Mouse (Mus musculus): ENCODE data around the gene Gbp7. TPM values are rescaled to one million over a fixed set of nuclear protein-coding genes. Genes with fewer than 3 reads are reported as not detected.
"Not testable (repeated sequence)": the region's sequence is repeated elsewhere in the genome, so short reads cannot be mapped to it uniquely, and the experiment has no call there.

Gene Gbp7
- total and polyA plus RNA-seq, 3 experiments, result 2.5 to 16.4 (median 13.5) TPM

DNA sequence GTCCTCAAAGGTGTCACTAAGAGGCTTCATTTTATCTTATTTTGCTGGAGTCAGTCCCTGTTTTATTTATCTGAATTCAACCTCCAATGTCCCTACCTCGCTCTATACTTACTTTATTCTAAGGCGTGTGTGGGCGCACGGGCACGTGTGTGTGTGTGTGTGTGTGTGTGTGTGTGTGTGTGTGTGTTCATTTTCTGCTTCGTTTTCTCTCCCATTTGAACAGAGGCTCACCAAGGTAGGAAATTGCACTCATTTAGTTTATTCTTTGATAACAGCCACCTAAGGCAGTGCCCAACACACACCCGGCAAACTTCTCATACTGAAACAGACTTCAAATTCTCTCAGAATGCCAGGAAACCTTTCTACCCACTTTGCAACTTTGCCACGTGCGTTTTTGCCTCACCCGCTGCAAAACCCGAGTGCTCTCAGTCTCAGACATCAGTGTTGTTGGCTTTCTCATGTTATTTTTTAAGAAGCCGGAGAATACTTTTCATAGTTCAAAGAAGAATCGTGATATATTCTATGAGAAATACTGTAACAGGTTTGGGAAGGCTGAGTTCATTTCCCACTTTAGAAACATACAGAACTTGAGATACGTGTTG lies 31.0 kb downstream of the Gbp7 start:
- no peak for DNase-seq

- DNase-seq, result no peak
Observed at GRCm38 (mm10) chr3:142561666-142562065, 31.5 kb downstream of the Gbp7 start.

- DNase-seq, result not testable (repeated sequence)
Observed at GRCm38 (mm10) chr3:142567490-142567889, 37.3 kb downstream of the Gbp7 start.

DNA sequence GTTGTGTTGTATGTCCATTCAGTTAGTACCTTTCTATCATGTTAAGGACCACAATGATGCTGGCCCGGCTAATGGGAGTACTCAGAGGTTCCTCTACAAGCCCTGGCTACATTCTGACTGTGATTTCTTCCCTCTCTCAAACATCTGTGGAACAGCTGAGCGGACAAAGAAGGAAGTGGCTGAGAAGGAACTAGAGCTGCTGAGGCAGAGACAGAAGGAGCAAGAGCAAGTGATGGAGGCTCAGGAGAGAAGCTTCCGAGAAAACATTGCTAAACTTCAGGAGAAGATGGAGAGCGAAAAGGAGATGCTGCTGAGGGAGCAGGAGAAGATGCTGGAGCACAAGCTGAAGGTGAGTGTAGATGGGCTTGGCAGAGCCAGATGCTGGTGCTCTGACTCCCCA lies 40.6 kb downstream of the Gbp7 start:
- DNase-seq, result no peak

GRCm38 (mm10) chr3:142577108-142577507 lies 47.0 kb downstream of the Gbp7 start:
- no peak for DNase-seq

- no peak for DNase-seq
Observed at GRCm38 (mm10) chr3:142578342-142578741, 48.2 kb downstream of the Gbp7 start.

GRCm38 (mm10) chr3:142583067-142583466 lies 52.9 kb downstream of the Gbp7 start:
- DNase-seq, result no peak

- no peak for DNase-seq
Observed at GRCm38 (mm10) chr3:142587386-142587785, 57.2 kb downstream of the Gbp7 start.

DNA sequence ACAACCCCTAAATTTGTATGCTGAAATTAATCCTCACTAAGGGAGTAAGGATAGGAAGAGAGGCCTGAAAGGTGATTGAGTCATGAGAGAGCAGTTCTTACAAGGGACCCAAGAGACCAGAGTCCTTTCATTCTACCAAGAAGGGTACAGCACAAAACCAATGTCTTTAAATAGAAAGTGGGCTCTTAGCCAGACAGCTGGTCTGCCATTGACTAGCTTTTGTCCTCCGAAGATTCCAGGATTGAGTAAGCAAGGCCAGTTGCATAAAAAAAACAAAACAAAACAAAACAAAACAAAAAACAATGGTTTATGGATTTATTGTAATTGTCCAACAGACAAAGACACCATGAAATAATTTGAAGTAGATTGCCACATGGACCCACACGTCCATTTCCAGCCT lies 58.7 kb downstream of the Gbp7 start:
- DNase-seq, result no peak

DNA sequence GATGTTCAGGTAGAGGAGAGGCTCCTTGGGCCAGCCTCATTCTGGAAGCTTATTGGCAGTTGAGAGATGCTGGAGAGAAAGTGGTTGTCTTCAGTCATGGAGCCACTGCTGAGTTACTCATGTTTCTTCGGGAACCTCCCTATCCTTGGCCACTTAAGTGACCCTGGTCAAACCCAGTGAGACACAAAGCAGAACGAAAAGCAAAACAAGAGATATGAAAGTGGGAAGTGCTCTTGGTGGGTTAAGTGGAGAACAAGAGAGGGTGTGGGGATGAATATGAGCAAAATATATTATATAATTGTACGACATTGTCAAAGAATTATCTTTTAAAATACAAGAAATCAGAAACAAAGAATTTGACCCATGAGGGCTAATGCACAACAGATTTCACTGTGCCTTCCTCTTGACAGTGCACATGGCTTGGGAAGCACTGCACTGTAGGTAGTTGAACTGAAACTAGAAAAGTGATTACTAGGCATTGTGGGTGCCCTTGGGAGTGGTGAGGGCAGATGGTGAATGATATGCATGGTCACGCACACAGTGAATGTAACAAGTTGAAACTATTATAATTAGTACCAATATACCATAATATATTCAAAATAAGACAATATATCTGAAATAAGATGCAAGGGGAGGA lies 60.4 kb downstream of the Gbp7 start:
- DNase-seq, result no peak

GRCm38 (mm10) chr3:142594547-142594946 lies 64.4 kb downstream of the Gbp7 start, which contains the start of gene Gbp2b:
Gbp2b (plus strand) TSS chr3:142594847.
- DNase-seq, result no peak

DNA sequence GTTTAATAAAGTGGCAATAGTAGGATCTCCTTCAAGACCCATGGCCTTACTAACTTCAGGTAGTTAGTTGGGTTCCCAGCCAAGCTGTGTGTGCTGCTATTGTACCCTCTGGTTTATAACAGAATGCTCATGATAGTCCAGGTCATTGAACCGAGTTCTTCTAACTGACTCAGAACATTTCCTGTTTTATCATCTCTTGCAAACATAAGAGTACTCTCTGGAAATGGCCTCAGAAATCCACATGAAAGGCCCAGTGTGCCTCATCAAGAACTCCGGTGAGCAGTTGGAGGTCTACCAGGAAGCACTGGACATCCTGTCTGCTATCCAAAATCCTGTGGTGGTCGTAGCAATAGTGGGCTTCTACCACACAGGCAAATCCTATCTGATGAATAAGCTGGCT lies 67.8 kb downstream of the Gbp7 start:
- no peak for DNase-seq

Other genes with a start within 250 kb of the Gbp7 start
- 100 to 1,000 TPM in 1 of 2 experiments, 10 to 100 TPM in 1; 36.0 to 107 TPM for gene Pdlim5, start 134.6 kb upstream of the Gbp7 start, total RNA-seq (2021)
- 38.6 and 67.5 TPM in 2 replicates for gene Pdlim5, start 134.6 kb upstream of the Gbp7 start, polyA plus RNA-seq (2012; rRNA removed)
- 1 to 10 TPM; 3.0 to 6.5 TPM for gene Gbp5, start 36.4 kb upstream of the Gbp7 start, total RNA-seq (2021)
- gene Gbp5, start 36.4 kb upstream of the Gbp7 start, polyA plus RNA-seq (2012; rRNA removed), result 0.53 and 0.61 TPM in 2 replicates
- 10 to 100 TPM in 1 of 2 experiments, 1 to 10 TPM in 1; 10.0 to 10.7 TPM for gene Gbp3, start 29.7 kb downstream of the Gbp7 start, total RNA-seq (2021)
- gene Gbp3, start 29.7 kb downstream of the Gbp7 start, polyA plus RNA-seq (2012; rRNA removed), result 18.0 and 23.8 TPM in 2 replicates
- gene Gbp2b, start 64.5 kb downstream of the Gbp7 start, total RNA-seq (2021), result under 1 TPM; 0.29 to 0.62 TPM
- gene Gbp2b, start 64.5 kb downstream of the Gbp7 start, polyA plus RNA-seq (2012; rRNA removed), result 0.03 TPM in 1 of 2 replicates, not detected in the other
- gene Gbp2, start 90.3 kb downstream of the Gbp7 start, total RNA-seq (2021), result 10 to 100 TPM; 18.6 to 20.6 TPM
- gene Gbp2, start 90.3 kb downstream of the Gbp7 start, polyA plus RNA-seq (2012; rRNA removed), result 7.3 and 9.5 TPM in 2 replicates
- 10 to 100 TPM; 30.7 to 36.2 TPM for gene Kyat3, start 170.7 kb downstream of the Gbp7 start, total RNA-seq (2021)
- 1.5 and 2.5 TPM in 2 replicates for gene Kyat3, start 170.7 kb downstream of the Gbp7 start, polyA plus RNA-seq (2012; rRNA removed)
- gene Gtf2b, start 234.7 kb downstream of the Gbp7 start, total RNA-seq (2021), result 10 to 100 TPM; 58.6 to 69.1 TPM
- 9.3 and 12.4 TPM in 2 replicates for gene Gtf2b, start 234.7 kb downstream of the Gbp7 start, polyA plus RNA-seq (2012; rRNA removed)

Measured in adrenal gland, adult 2 months (tissue).